Mouse (Mus musculus) small intestine, adult 2 months (tissue): Measurements from ENCODE around the gene Dnah11. TPM values are rescaled to one million over a fixed set of nuclear protein-coding genes. Genes with fewer than 3 reads are reported as not detected.

Experiments
- H3K27ac ChIP-seq: fragments of 200-500 bp; 2 replicates; pipeline ENCODE4 v1.5.1; 2012; ENCODE audit warnings: low read depth, low read length, control low read depth, inconsistent platforms; ENCODE audit not compliant: insufficient read depth
- H3K27me3 ChIP-seq: fragments of 200-500 bp; 2 replicates; pipeline ENCODE4 v1.6.1; 2012; ENCODE audit warnings: mild to moderate bottlenecking, moderate library complexity, low read length, inconsistent platforms; ENCODE audit not compliant: control insufficient read depth, insufficient read depth
- H3K36me3 ChIP-seq: fragments of 200-500 bp; 2 replicates; pipeline ENCODE4 v1.6.1; 2012; ENCODE audit warnings: mild to moderate bottlenecking, low read length, control low read depth, inconsistent platforms; ENCODE audit not compliant: control insufficient read depth, insufficient read depth
- H3K4me1 ChIP-seq: fragments of 200-500 bp; 2 replicates; pipeline ENCODE4 v1.6.1; 2012; ENCODE audit warnings: low read length, inconsistent platforms, mixed read lengths; ENCODE audit not compliant: control insufficient read depth, insufficient read depth, insufficient read length
- H3K4me3 ChIP-seq: fragments of 200-500 bp; 2 replicates; pipeline ENCODE4 v1.5.1; 2012; ENCODE audit warnings: low read depth, mild to moderate bottlenecking, control low read depth, inconsistent platforms, low read length, moderate library complexity
- CTCF ChIP-seq: fragments of 200-500 bp; IDR thresholded peaks from 2 replicates; pipeline ENCODE4 v1.5.1; 2012; ENCODE audit warnings: low read depth, mild to moderate bottlenecking, control low read depth, inconsistent platforms, low read length, moderate library complexity, mixed read lengths; ENCODE audit not compliant: insufficient replicate concordance, insufficient read length; ENCODE audit errors: extremely low read depth
- POLR2A ChIP-seq: fragments of 200-500 bp; IDR thresholded peaks from 2 replicates; pipeline ENCODE4 v1.6.1; 2012; ENCODE audit warnings: low read depth, mild to moderate bottlenecking, control low read depth, inconsistent platforms, low read length, moderate library complexity
- WGBS: fragments of 180-500 bp; shearing (Covaris S2); methylation state at CpG from one replicate; pipeline ENCODE4 v1.1.7; 2018; 5-methylcytosine and 5-hydroxymethylcytosine counted together
- polyA plus RNA-seq: library from polyadenylated mRNA; depleted of rRNA; stranded (reverse); fragments of >200 nt; gene quantifications from 2 replicates; pipeline ENCODE4 v1.2.3, GENCODE M21; 2012

Dnah11 gene
- polyA plus RNA-seq, 1 experiment, result 0.01 TPM

DNA sequence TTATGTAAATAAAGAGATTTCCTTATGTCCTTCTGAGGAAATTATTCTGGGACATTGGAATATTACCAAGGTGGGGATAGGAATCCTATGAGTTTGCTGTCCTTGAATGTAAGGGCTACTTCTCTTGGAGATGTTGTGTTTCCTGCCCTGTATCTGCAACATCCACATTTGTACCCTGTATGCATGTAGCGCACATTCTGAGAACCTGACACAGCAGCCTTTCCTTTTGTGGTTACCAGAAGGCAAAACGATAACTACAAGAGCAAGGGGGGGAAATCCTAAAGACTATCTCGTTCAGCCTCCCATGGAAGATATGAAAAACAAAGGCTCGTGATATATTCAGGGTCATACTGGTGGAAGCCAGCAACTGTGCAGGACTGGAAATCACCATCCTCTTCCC lies 70.7 kb downstream of the Dnah11 start:
- Histone ChIP-seq H3K27ac (no peak overlapping the region), H3K36me3 (no peaks in the 10 kb centered on the region), H3K27me3 (no peaks in the 10 kb centered on the region), H3K4me3 (no peak overlapping the region), H3K4me1 (no peaks in the 10 kb centered on the region)
- 76% methylated on average over 4 of the region's 4 CpGs for WGBS
- TF ChIP-seq POLR2A (no peak), CTCF (no peak)

DNA sequence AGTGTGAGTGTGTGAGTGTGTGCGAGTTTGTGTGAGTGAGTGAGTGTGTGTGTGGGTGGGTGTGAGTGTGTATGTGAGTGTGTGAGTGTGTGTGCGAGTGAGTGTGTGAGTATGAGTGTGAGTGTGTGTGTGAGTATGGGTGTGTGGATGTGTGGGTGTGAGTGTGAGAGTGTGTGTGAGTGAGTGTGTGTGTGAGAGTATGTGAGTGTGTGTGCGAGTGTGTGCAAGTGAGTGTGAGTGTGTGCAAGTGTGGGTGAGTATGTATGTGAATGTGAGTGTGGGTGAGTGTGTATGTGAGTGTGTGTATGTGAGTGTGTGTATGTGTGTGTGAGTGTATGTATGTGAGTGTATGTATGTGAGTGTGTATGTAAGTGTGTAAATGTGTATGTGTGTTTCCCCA lies 79.2 kb downstream of the Dnah11 start:
- TF ChIP-seq POLR2A, result no peak
- no peak for TF ChIP-seq CTCF
- H3K36me3 ChIP-seq, result no peaks in the 10 kb centered on the region
- WGBS, result 97% methylated on average over 3 of the region's 3 CpGs
- no peaks in the 10 kb centered on the region for H3K27me3 ChIP-seq
- H3K4me1 ChIP-seq, result no peaks in the 10 kb centered on the region
- H3K4me3 ChIP-seq, result no peak overlapping the region
- no peak overlapping the region for H3K27ac ChIP-seq

GRCm38 (mm10) chr12:118112599-118112998 lies 86.2 kb downstream of the Dnah11 start:
- H3K4me1 ChIP-seq, result no peaks in the 10 kb centered on the region
- WGBS, result 43% methylated on average over 8 of the region's 8 CpGs
- no peak for TF ChIP-seq CTCF
- no peak for TF ChIP-seq POLR2A
- H3K36me3 ChIP-seq, result no peaks in the 10 kb centered on the region
- H3K27me3 ChIP-seq, result no peaks in the 10 kb centered on the region
- H3K4me3 ChIP-seq, result no peak overlapping the region
- no peak overlapping the region for H3K27ac ChIP-seq

DNA sequence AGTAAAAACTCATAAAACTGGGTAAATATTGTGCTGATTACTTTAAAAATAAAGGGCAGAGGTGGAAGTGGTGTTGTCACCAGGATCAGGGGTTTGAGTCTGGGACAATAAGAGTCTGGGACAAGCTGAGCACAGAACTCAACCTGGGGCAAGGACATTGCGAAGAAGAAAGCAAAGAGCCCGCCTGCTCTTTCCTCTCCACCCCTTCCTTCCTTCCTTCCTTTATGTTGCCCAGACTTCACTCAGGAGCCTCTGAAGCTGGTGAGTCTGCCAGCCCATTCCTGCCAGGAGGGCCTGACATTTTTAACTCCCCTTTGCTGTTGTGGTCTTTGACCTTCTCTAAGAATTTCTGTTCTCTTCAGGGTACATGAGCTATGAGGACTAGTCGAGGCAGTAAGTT lies 86.9 kb downstream of the Dnah11 start:
- no peak overlapping the region for H3K4me3 ChIP-seq
- no peak overlapping the region for H3K27ac ChIP-seq
- H3K27me3 ChIP-seq, result no peaks in the 10 kb centered on the region
- H3K4me1 ChIP-seq, result no peaks in the 10 kb centered on the region
- H3K36me3 ChIP-seq, result no peaks in the 10 kb centered on the region
- no peak for TF ChIP-seq CTCF
- no peak for TF ChIP-seq POLR2A
- WGBS, result 72% methylated on average over 3 of the region's 3 CpGs

DNA sequence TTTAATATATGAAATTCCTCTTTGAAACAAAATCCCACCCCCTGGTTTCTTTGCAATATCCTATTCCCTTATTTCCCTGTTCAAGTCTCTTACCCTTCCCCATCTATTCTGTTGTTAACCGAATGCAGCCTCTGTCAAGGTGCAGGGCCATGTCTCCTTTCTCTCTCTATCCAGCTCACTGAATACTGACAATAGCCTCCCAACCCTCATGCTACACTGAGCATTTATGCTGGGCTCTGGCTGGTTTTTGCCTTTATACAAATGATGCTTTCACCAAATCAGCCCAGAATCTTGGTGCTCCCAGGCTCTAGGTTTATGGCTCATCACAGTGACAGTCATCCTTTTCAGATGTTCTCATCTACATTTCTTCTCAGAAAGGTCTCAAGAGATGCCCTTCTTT lies 91.1 kb downstream of the Dnah11 start:
- H3K4me3 ChIP-seq, result no peak overlapping the region
- TF ChIP-seq CTCF (no peak), POLR2A (no peak)
- no peaks in the 10 kb centered on the region for H3K27me3 ChIP-seq
- no peaks in the 10 kb centered on the region for H3K4me1 ChIP-seq
- no peaks in the 10 kb centered on the region for H3K36me3 ChIP-seq
- 91% methylated on average over 1 of the region's 1 CpGs for WGBS
- H3K27ac ChIP-seq, result no peak overlapping the region

- no peak for TF ChIP-seq CTCF
- no peak for TF ChIP-seq POLR2A
- no peaks in the 10 kb centered on the region for H3K36me3 ChIP-seq
- 85% methylated on average over 4 of the region's 4 CpGs for WGBS
- no peak overlapping the region for H3K4me3 ChIP-seq
- H3K27ac ChIP-seq, result no peak overlapping the region
- no peaks in the 10 kb centered on the region for H3K27me3 ChIP-seq
- H3K4me1 ChIP-seq, result no peaks in the 10 kb centered on the region
These were observed 94.3 kb downstream of the Dnah11 start for GRCm38 (mm10) chr12:118104520-118104919.

- no peaks in the 10 kb centered on the region for H3K4me1 ChIP-seq
- no peak overlapping the region for H3K27ac ChIP-seq
- WGBS, result 79% methylated on average over 5 of the region's 5 CpGs
- no peaks in the 10 kb centered on the region for H3K36me3 ChIP-seq
- H3K27me3 ChIP-seq, result no peaks in the 10 kb centered on the region
- H3K4me3 ChIP-seq, result no peak overlapping the region
- no peak for TF ChIP-seq CTCF
- no peak for TF ChIP-seq POLR2A
These were observed 99.1 kb downstream of the Dnah11 start for GRCm38 (mm10) chr12:118099694-118100093.

GRCm38 (mm10) chr12:118098257-118098656 lies 100.6 kb downstream of the Dnah11 start:
- no peak for TF ChIP-seq CTCF
- no peak for TF ChIP-seq POLR2A
- no peaks in the 10 kb centered on the region for H3K36me3 ChIP-seq
- H3K4me3 ChIP-seq, result no peak overlapping the region
- H3K4me1 ChIP-seq, result no peaks in the 10 kb centered on the region
- no peak overlapping the region for H3K27ac ChIP-seq
- H3K27me3 ChIP-seq, result no peaks in the 10 kb centered on the region
- WGBS, result 75% methylated on average over 3 of the region's 3 CpGs

DNA sequence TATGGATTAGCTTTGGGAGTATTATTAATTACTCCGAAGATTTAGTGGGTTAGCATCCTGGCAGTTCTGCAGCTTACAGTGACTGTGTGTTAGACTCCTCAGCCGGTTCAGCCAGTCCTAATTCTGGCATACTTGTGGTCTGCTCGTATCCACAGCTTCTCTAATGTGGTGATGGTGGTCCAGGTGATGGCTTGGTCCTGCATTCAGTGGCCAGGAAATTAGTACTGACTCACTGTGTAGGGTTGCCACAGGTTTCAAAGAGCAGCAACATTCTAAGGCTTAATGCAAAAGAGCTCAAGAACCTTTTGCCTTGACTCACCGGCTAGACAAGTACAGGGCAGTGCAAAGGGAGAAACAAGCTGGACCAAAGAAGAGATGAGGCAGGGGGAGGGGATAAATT lies 103.9 kb downstream of the Dnah11 start:
- H3K27ac ChIP-seq, result no peak overlapping the region
- H3K4me3 ChIP-seq, result no peak overlapping the region
- H3K36me3 ChIP-seq, result no peaks in the 10 kb centered on the region
- no peaks in the 10 kb centered on the region for H3K27me3 ChIP-seq
- H3K4me1 ChIP-seq, result no peaks in the 10 kb centered on the region
- WGBS, result 83% methylated on average over 4 of the region's 4 CpGs
- TF ChIP-seq POLR2A, result no peak
- no peak for TF ChIP-seq CTCF
